Mouse (Mus musculus) testis, adult 2 months (tissue): ENCODE data around the gene Aatk.

Experiments used
- CTCF ChIP-seq: fragments of 200-500 bp; IDR thresholded peaks from 2 replicates; pipeline ENCODE4 v1.5.1; 2012; ENCODE audit warnings: low read depth, mild to moderate bottlenecking, inconsistent platforms, low read length, moderate library complexity; ENCODE audit not compliant: control insufficient read depth, insufficient read depth, insufficient replicate concordance
- POLR2A ChIP-seq: fragments of 200-500 bp; IDR thresholded peaks from 2 replicates; pipeline ENCODE4 v1.6.1; 2012; ENCODE audit warnings: low read depth, mild to moderate bottlenecking, inconsistent platforms, low read length, moderate library complexity; ENCODE audit not compliant: control insufficient read depth

- TF ChIP-seq POLR2A, result no peak
- TF ChIP-seq CTCF, result no peak
These were observed 88.1 kb downstream of the Aatk start for GRCm38 (mm10) chr11:119958856-119959255.
